20 mouse cellular contexts compared by ENCODE assay signal in genomic region chr2:77561941-77562340, GRCm38 (mm10).
DNase-seq lines count a peak whose midpoint lies in the region; ATAC-seq lines count a peak whose summit lies in the region.
"Had no signal": no experiment of that assay in that cellular context is flagged by ENCODE, and none has a peak within 500 bp of the region (broad histone marks: within the 10 kb centered on the region; RNA-seq: fewer than 3 reads in every experiment).

No protein-coding gene starts in this region.

- no peaks in the 10 kb centered on the region for H3K36me3 ChIP-seq in heart, embryonic 10.5 days
- no peaks in the 10 kb centered on the region for H3K36me3 ChIP-seq in neural tube, embryonic 15.5 days
- H3K36me3 ChIP-seq: embryonic facial prominence, embryonic 15.5 days; forebrain, embryonic 10.5 days; forebrain, embryonic 15.5 days; hindbrain, embryonic 10.5 days; intestine, embryonic 15.5 days had no signal

- no peak for ATAC-seq in neural tube, embryonic 15.5 days (ENCODE audit: low FRiP score)
- ATAC-seq: activated CD4-positive, CD25-positive, alpha-beta regulatory T cell, adult 4 months; forebrain, embryonic 15.5 days; intestine, embryonic 15.5 days; Patski had no signal

- no peaks in the 10 kb centered on the region for H3K27me3 ChIP-seq in heart, embryonic 10.5 days (ENCODE audit: insufficient read depth, poor library complexity, severe bottlenecking)
- no peaks in the 10 kb centered on the region for H3K27me3 ChIP-seq in neural tube, embryonic 15.5 days (replicated peaks)
- H3K27me3 ChIP-seq: embryonic facial prominence, embryonic 15.5 days; forebrain, embryonic 15.5 days; intestine, embryonic 15.5 days had no signal

- H3K9ac ChIP-seq in neural tube, embryonic 15.5 days (replicated peaks): no peak overlapping the region
- H3K9ac ChIP-seq: embryonic facial prominence, embryonic 15.5 days; forebrain, embryonic 15.5 days; hindbrain, embryonic 14.5 days; intestine, embryonic 15.5 days had no signal

- H3K9me3 ChIP-seq in heart, embryonic 10.5 days: no peaks in the 10 kb centered on the region
- H3K9me3 ChIP-seq in neural tube, embryonic 15.5 days (replicated peaks): no peaks in the 10 kb centered on the region
- H3K9me3 ChIP-seq: embryonic facial prominence, embryonic 15.5 days; forebrain, embryonic 10.5 days; forebrain, embryonic 15.5 days; hindbrain, embryonic 10.5 days; intestine, embryonic 15.5 days had no signal

- WGBS in heart, embryonic 10.5 days: 90% methylated on average over 5 of the region's 5 CpGs
- 91% methylated on average over 5 of the region's 5 CpGs for WGBS in neural tube, embryonic 15.5 days

- no peak overlapping the region for H3K4me3 ChIP-seq in heart, embryonic 10.5 days
- H3K4me3 ChIP-seq in neural tube, embryonic 15.5 days (replicated peaks): no peak overlapping the region
- H3K4me3 ChIP-seq: embryonic facial prominence, embryonic 15.5 days; erythroblast, embryonic 14.5 days; forebrain, embryonic 10.5 days; forebrain, embryonic 15.5 days; hindbrain, embryonic 10.5 days; intestine, embryonic 15.5 days had no signal

- H3K4me1 ChIP-seq in heart, embryonic 10.5 days: no peaks in the 10 kb centered on the region
- no peaks in the 10 kb centered on the region for H3K4me1 ChIP-seq in neural tube, embryonic 15.5 days
- H3K4me1 ChIP-seq: embryonic facial prominence, embryonic 15.5 days; forebrain, embryonic 15.5 days; hindbrain, embryonic 10.5 days; intestine, embryonic 15.5 days had no signal

- no peak overlapping the region for H3K4me2 ChIP-seq in neural tube, embryonic 15.5 days
- H3K4me2 ChIP-seq: embryonic facial prominence, embryonic 15.5 days; forebrain, embryonic 15.5 days; hindbrain, embryonic 14.5 days; intestine, embryonic 15.5 days had no signal

- no peak overlapping the region for H3K27ac ChIP-seq in heart, embryonic 10.5 days
- H3K27ac ChIP-seq in neural tube, embryonic 15.5 days (replicated peaks): no peak overlapping the region
- H3K27ac ChIP-seq: embryonic facial prominence, embryonic 15.5 days; forebrain, embryonic 10.5 days; forebrain, embryonic 15.5 days; hindbrain, embryonic 10.5 days; hindbrain, embryonic 14.5 days; intestine, embryonic 15.5 days had no signal

- peak; percentile 9 for DNase-seq in adrenal gland, postnatal 14 days
- no peak for DNase-seq in adrenal gland, postnatal 25 days
- peak; percentile 67 for DNase-seq in heart, adult 11 months
- no peak for DNase-seq in heart, embryonic 10.5 days (ENCODE audit: low spot score)
- peak; percentile 8 to 24 for DNase-seq in layer of hippocampus, adult 18-20 months (ENCODE audit: low spot score in 2 of 2)
- no peak for DNase-seq in layer of hippocampus, adult 8-10 months (ENCODE audit: low spot score in 2 of 2)
- DNase-seq: cerebellum, postnatal 14 days; embryo, embryonic 11 days; gastrocnemius, postnatal 14 days; kidney, adult 18-20 months had no signal

Comparison
In these comparisons a context has a peak if more than half of its experiments do, and no peak if none do; other contexts are left out.
1. DNase-seq: peak in adrenal gland, postnatal 14 days (single experiment), heart, adult 11 months (single experiment) and layer of hippocampus, adult 18-20 months (2 of 2); none in adrenal gland, postnatal 25 days (single experiment), heart, embryonic 10.5 days (single experiment) and layer of hippocampus, adult 8-10 months (0 of 2).